ENCODE assay signal across 8 mouse cellular contexts in genomic region chr5:91518302-91518790, GRCm38 (mm10). TPM values are rescaled to one million over a fixed set of nuclear protein-coding genes. Genes with fewer than 3 reads are reported as not detected.
DNase-seq lines count a peak whose midpoint lies in the region; ATAC-seq lines count a peak whose summit lies in the region.

No protein-coding gene starts in this region.

- peak overlapping the region; percentile 37 for H3K9ac ChIP-seq in lung, embryonic 15.5 days
- H3K9ac ChIP-seq in embryonic facial prominence, embryonic 12.5 days, result peak overlapping the region; percentile 65
- peak overlapping the region; percentile 62 for H3K9ac ChIP-seq in hindbrain, embryonic 15.5 days
- peak overlapping the region; percentile 52; the same call in 1 of the 2 replicates for H3K9ac ChIP-seq in midbrain, embryonic 15.5 days

- H3K27ac ChIP-seq in lung, embryonic 15.5 days, result no peak overlapping the region
- no peak overlapping the region for H3K27ac ChIP-seq in embryonic facial prominence, embryonic 12.5 days
- no peak overlapping the region for H3K27ac ChIP-seq in hindbrain, embryonic 15.5 days (replicated peaks)
- H3K27ac ChIP-seq in midbrain, embryonic 15.5 days, result no peak overlapping the region

- 2% methylated on average over 16 of the region's 16 CpGs for WGBS in lung, embryonic 15.5 days
- 3% methylated on average over 16 of the region's 16 CpGs for WGBS in embryonic facial prominence, embryonic 12.5 days
- WGBS in hindbrain, embryonic 15.5 days, result 5% methylated on average over 16 of the region's 16 CpGs
- 4% methylated on average over 16 of the region's 16 CpGs for WGBS in midbrain, embryonic 15.5 days

- peaks cover 34% of the 10 kb centered on the region for H3K27me3 ChIP-seq in lung, embryonic 15.5 days
- 0 out of 2 replicates have a peak, but pooled peaks cover 13% of the 10 kb centered on the region for H3K27me3 ChIP-seq in embryonic facial prominence, embryonic 12.5 days
- H3K27me3 ChIP-seq in hindbrain, embryonic 15.5 days, result peaks cover 12% of the 10 kb centered on the region; the same call in 1 of the 2 replicates
- 0 out of 2 replicates have a peak, but pooled peaks cover 2% of the 10 kb centered on the region for H3K27me3 ChIP-seq in midbrain, embryonic 15.5 days (replicated peaks)

- H3K4me3 ChIP-seq in lung, embryonic 15.5 days, result peak overlapping the region; percentile 49
- peak overlapping the region; percentile 57 for H3K4me3 ChIP-seq in embryonic facial prominence, embryonic 12.5 days
- peak overlapping the region; percentile 64 for H3K4me3 ChIP-seq in hindbrain, embryonic 15.5 days
- peak overlapping the region; percentile 51 for H3K4me3 ChIP-seq in midbrain, embryonic 15.5 days

- peaks cover 21% of the 10 kb centered on the region for H3K4me1 ChIP-seq in lung, embryonic 15.5 days
- peaks cover 18% of the 10 kb centered on the region for H3K4me1 ChIP-seq in embryonic facial prominence, embryonic 12.5 days
- peaks cover 21% of the 10 kb centered on the region for H3K4me1 ChIP-seq in hindbrain, embryonic 15.5 days (replicated peaks)
- H3K4me1 ChIP-seq in midbrain, embryonic 15.5 days, result peaks cover 21% of the 10 kb centered on the region

- no peaks in the 10 kb centered on the region for H3K36me3 ChIP-seq in lung, embryonic 15.5 days
- no peaks in the 10 kb centered on the region for H3K36me3 ChIP-seq in embryonic facial prominence, embryonic 12.5 days
- H3K36me3 ChIP-seq in hindbrain, embryonic 15.5 days, result no peaks in the 10 kb centered on the region
- H3K36me3 ChIP-seq in midbrain, embryonic 15.5 days (replicated peaks), result no peaks in the 10 kb centered on the region

- no peaks in the 10 kb centered on the region for H3K9me3 ChIP-seq in lung, embryonic 15.5 days
- H3K9me3 ChIP-seq in embryonic facial prominence, embryonic 12.5 days, result no peaks in the 10 kb centered on the region
- H3K9me3 ChIP-seq in hindbrain, embryonic 15.5 days, result no peaks in the 10 kb centered on the region
- H3K9me3 ChIP-seq in midbrain, embryonic 15.5 days, result no peaks in the 10 kb centered on the region

- no peak for ATAC-seq in lung, embryonic 15.5 days (ENCODE audit: borderline replicate concordance, extremely low read depth, low FRiP score, low TSS enrichment)
- no peak for ATAC-seq in embryonic facial prominence, embryonic 12.5 days (ENCODE audit: insufficient number of reproducible peaks, insufficient read depth, low FRiP score, low TSS enrichment)
- no peak for ATAC-seq in hindbrain, embryonic 15.5 days (ENCODE audit: low FRiP score, low read depth)
- peak; percentile 6; the same call in 1 of the 2 replicates for ATAC-seq in midbrain, embryonic 15.5 days (replicated peaks)
- ATAC-seq in erythroblast, adult 5-6 weeks (replicated peaks; ENCODE audit: low FRiP score, poor library complexity, severe bottlenecking), result no peak

- H3K4me2 ChIP-seq in lung, embryonic 15.5 days, result peak overlapping the region; percentile 91
- peak overlapping the region; percentile 95 for H3K4me2 ChIP-seq in embryonic facial prominence, embryonic 12.5 days (replicated peaks)
- peak overlapping the region; percentile 100 for H3K4me2 ChIP-seq in hindbrain, embryonic 15.5 days
- H3K4me2 ChIP-seq in midbrain, embryonic 15.5 days, result peak overlapping the region; percentile 94

- no peak for DNase-seq in lung, postnatal 36 days
- DNase-seq in frontal cortex, postnatal 14 days (ENCODE audit: low spot score in 2 of 2), result no peak
- no peak for DNase-seq in spleen, adult 12 weeks (ENCODE audit: low spot score)

RNA-seq across cellular contexts. Expression of gene Parm1, which starts 0.9 kb away (rescaled TPM):
- 7.9 and 8.6 TPM in 2 replicates for polyA plus RNA-seq in lung, embryonic 15.5 days (2015; fragmentation: Nextera tagmentation; extraction: Ambion mirVana)
- 21.1 and 21.4 TPM in 2 replicates for polyA plus RNA-seq in embryonic facial prominence, embryonic 12.5 days (2016; fragmentation: Nextera tagmentation; extraction: Ambion mirVana)
- 6.1 and 6.8 TPM in 2 replicates for polyA plus RNA-seq in hindbrain, embryonic 15.5 days (2015; fragmentation: Nextera tagmentation; extraction: Ambion mirVana)
- 6.2 and 6.6 TPM in 2 replicates for polyA plus RNA-seq in midbrain, embryonic 15.5 days (2015; fragmentation: Nextera tagmentation; extraction: Ambion mirVana)
- not detected in 2 replicates for total RNA-seq in erythroblast, adult 5-6 weeks (2015; ENCODE audit: low replicate concordance)
- total RNA-seq in erythroblast, adult 5-6 weeks (2017; ENCODE audit: low replicate concordance), result 0.14 TPM in 1 of 2 replicates, not detected in the other
